Mouse (Mus musculus) CH12F3 (cell line): ENCODE measurements at regions not wholly inside any gene's neighbourhood (a gene's known extent, or its start where the extent isn't known, plus 50 kb on each side); places are given as distances from the start of the nearest gene placed in this dataset.

Source experiments
- in situ Hi-C: fragments of 300-500 bp; cut with MboI; formaldehyde crosslinking; loops from 2 replicates; pipeline ENCODE4 v1.14.3; 2020; ENCODE audit warnings: low sequenced_read_pairs

DNA sequence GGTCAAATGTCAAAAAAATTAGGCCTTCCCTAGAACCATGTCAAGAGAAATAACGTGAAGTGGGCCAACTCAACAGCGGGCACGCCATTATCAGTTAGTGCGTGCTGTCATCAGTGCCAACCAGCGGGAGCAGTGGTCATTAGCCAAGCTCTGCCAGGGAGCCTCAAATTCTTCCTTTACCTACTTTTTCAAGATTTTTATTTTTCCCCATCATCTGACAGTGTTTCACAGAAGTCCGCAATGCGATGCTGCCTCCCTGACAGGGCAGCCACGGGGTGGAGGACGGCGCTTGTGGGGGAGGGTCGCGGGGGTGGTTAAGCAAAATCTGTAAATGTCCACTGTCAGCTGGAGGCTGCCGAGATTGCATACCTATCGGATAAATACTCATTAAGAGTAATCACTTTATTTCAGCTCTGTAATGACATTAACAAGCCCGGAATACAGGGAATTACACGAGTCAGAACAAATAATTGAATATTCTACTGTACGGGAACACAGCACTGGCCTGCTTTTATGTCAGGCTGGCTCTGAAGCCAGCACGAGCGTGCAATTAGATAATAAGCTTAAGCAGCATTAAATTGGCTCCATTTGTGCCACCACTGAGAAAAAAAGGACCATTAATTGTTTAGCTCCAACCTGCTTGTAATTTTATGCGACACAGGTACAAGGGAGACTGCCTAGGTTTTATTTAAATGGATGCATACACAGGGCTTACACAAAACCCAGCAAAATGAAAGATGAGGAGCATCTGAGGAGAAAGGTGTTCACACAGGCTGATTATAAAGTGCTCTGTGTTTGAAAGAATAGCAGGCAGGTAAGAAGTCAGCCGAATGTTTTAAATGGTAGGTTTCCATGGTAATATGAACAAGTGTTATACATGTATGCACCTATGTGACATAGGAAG is 212.0 kb upstream of the Adamts16 start:
- in situ Hi-C loops, result no loop called here

DNA sequence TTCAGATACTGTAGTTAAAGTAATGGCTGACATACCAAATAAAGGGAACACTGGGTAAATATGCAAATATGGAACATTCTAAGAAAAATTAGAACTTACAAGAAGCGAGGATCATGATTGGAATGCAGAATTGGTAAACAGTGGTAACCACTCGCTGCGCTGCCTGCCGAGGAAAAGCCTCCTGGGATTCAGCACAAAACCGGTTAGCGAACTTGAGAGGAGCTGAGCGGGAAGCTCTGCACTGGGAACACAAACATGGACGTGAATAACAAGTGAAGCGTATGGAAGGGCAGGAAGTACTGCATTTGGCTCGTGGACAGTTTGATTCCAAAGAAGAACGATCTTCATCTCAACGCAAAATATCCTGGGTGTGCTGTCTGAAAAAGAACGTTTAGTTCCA is 209.0 kb upstream of the Adamts16 start:
- in situ Hi-C loops, result no loop called here

DNA sequence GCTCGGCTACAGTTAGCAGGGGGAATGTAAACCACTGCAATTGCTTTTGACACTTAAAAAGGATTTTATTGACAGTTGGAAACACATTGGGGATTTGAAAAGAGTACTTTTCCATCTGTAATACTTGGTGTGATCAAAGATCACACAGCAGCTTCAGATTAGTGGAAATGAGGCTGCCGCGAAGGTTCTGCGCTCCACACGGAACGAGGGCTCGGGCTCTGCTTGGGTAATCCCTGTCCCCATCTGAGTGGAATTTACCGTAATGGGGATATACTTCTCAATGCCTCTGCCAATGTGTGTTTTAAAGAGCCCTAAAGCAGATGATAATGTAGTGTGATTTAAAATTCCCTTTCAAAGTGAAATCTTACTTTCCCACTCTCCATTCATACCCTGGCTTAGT is 194.4 kb upstream of the Adamts16 start:
- in situ Hi-C loops, result no loop called here

- in situ Hi-C loops, result no loop called here
Measured at GRCm38 (mm10) chr13:71034926-71035687, 193.5 kb upstream of the Adamts16 start.

- in situ Hi-C loops, result no loop called here
Measured at GRCm38 (mm10) chr13:71008216-71008615, 166.6 kb upstream of the Adamts16 start.

GRCm38 (mm10) chr13:71006117-71006516 is 164.5 kb upstream of the Adamts16 start:
- in situ Hi-C loops, result no loop called here

DNA sequence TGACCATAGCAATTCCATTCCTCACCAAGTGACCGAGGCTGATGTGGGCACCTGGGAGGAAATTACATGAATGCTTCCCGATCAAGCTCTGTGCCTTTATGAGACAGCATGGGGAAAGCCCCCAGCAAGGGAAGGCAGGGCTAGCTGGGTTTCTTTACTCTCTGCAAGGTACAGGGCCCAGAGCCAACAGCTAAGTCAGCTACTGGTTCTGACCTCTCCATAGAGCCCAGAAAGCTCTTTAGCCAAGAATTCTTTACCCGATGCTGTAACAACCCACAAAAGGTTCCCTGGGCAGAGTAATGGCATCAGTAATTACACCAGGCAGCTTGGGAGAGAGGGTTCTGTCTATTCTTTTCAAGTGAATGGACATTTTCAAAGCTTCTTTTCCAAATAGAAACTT is 161.9 kb upstream of the Adamts16 start:
- in situ Hi-C loops, result no loop called here

- in situ Hi-C loops, result no loop called here
Measured at GRCm38 (mm10) chr13:71001278-71001677, 159.7 kb upstream of the Adamts16 start.

- in situ Hi-C loops, result no loop called here
Measured at GRCm38 (mm10) chr13:71000422-71001008, 158.9 kb upstream of the Adamts16 start.

DNA sequence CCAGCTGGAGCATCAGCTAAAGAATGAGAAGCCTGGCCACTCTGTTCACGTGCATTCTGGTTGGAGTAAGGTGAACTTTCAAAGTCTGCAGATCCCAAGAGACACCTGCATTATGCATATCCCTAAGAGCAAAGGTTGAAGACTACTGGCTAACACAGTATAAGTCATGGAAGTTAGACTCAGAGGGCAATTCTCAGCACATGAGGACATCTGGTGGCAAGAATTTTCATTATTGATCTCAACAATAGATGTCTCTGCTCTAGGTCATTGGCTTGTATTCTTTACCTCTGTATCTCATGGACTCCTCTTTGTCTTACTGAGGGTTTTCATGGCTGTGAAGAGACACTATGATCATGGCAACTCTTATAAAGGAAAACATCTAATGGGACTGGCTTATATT is 151.9 kb upstream of the Adamts16 start:
- in situ Hi-C loops, result loop anchor here (10.0 kb wide), 1 partner anchor 349 kb away; no protein-coding TSS in a partner anchor

- in situ Hi-C loops, result loop anchor here (10.0 kb wide), 1 partner anchor 345 kb away; no protein-coding TSS in a partner anchor
Measured at GRCm38 (mm10) chr13:70989999-70990645, 148.5 kb upstream of the Adamts16 start.

DNA sequence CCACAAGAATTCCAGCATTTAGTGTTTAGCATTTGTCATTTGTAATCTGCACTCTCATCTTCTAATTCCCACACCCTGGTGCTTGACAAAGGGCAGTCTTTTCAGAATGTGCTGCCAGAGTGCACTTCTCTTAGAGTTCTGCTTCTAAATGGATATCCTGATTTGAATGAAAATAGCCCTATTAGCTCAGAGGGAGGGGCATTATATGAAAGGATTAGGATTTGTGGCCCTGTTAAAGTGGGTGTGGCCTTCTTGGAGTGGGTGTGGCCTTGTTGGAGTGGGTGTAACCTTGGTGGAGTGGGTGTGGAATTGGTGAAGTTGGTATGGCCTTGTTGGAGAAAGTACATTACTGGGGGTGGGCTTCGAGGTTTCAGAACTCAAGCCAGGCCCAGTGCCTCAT is 137.7 kb upstream of the Adamts16 start:
- in situ Hi-C loops, result no loop called here

- in situ Hi-C loops, result no loop called here
Measured at GRCm38 (mm10) chr13:70978547-70979307, 137.1 kb upstream of the Adamts16 start.

DNA sequence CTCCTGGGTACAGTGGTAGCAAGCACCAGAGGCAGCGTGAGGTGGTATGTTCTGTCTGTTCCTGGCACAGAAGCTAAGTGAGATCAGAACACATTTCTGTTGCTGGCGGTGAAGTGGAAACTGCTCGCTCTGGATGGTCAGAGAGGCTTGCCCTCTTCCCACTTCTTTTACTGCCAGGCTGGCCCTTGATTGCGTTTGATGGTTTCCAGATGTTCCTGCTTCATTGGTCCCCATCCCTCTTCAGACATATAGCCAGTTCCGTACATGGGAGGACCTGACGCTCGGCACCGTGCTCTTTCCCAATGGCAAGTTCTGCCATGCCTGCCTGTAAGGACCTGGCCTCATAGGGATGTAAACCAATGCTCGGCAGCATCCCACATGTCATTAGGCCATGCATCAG is 128.0 kb upstream of the Adamts16 start:
- in situ Hi-C loops, result no loop called here

DNA sequence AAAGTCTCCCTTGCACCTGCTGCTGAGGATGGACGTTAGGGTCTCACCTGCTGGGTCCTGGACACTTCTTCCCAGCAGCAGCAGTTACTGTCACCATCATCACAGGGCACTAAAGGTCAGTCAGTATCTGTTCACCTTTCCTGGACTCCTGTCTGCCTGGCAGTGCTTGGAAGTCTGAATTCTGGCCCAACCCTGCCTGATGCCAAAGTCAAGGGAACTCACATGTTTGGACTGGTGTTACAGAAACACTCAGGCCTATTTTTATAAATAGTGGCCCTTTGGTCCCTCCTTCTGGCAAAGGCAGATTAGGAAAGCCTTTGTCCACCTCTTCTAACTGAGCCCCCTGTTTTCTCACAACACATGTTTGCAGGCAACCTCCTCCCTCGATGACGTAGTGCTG is 126.2 kb upstream of the Adamts16 start:
- in situ Hi-C loops, result no loop called here

DNA sequence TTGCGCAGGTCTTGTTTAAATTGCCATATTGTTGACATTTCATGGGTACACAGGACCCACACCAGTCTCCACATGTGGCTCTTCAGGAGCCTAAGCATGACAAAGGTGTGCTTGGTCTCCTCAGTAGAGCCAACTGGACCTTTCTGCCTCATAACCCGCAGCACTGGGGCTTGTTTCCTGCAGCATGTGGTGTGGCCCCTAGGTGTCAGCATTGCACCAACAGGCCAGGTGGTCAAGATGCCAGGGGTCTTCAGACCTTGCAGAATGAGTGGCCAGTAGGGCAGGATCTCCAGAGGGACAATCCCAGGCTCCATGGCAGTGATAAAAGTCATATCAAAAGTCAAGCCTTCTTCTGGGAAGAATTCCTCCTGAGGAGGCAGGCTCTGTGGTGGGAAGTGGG is 121.8 kb upstream of the Adamts16 start:
- in situ Hi-C loops, result no loop called here

GRCm38 (mm10) chr13:70934309-70935037 is 92.9 kb upstream of the Adamts16 start:
- in situ Hi-C loops, result no loop called here

GRCm38 (mm10) chr13:70913834-70914233 is 72.2 kb upstream of the Adamts16 start:
- in situ Hi-C loops, result no loop called here

GRCm38 (mm10) chr13:70910934-70911333 is 69.3 kb upstream of the Adamts16 start:
- in situ Hi-C loops, result no loop called here

DNA sequence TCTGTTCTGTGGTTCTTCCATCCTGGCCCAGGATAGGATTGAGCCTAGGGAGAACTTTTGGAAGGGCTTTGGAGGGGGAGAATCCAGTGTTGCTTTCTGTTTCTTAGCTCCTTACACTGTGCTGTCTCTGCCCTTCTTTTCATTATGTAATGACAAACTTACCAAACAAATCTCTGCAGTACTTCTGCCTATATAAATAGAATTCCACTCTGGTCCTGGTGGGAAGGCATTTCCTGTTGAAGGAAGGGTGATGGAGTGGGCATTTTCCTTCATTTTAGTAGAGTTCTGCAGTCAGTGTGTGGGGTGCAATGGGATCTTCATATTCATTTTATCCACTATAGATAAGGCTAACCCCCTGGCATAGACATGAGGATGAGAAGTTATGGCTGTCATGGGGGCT is 63.2 kb upstream of the Adamts16 start:
- in situ Hi-C loops, result no loop called here
